Mouse (Mus musculus) inflammation-experienced regulatory T-cells, adult 6 months (primary cell): ENCODE data around the gene Xlr5a. TPM values are rescaled to one million over a fixed set of nuclear protein-coding genes. Genes with fewer than 3 reads are reported as not detected.
"Not testable (repeated sequence)": the region's sequence is repeated elsewhere in the genome, so short reads cannot be mapped to it uniquely, and the experiment has no call there.

Experiments used
- ATAC-seq: one replicate; pipeline ENCODE4 v1.8.0; 2017
- polyA plus RNA-seq, 3 experiments: library from polyadenylated mRNA; unstranded; fragments of 100-300 nt; shearing (Covaris generic); gene quantifications; one replicate each; pipeline ENCODE4 v1.2.1; 2017

Xlr5a gene
- under 1 TPM in 1 of 3 experiments, not detected in 2; 0.43 TPM for polyA plus RNA-seq

- ATAC-seq, result not testable (repeated sequence)
Measured at GRCm38 (mm10) chrX:73292876-73293275, at the start of gene Xlr5a, which contains the start of gene Xlr5c. Gene Xlr5a, minus strand, starts transcription at chrX:73292976. Gene Xlr5c, minus strand, starts transcription at chrX:73292976.

GRCm38 (mm10) chrX:73342483-73342895 is 49.7 kb upstream of the Xlr5a start, which contains the start of gene Zfp275:
Gene Zfp275, plus strand, starts transcription at chrX:73342621.
- ATAC-seq, result peak; percentile 83

- no peak for ATAC-seq
Measured at GRCm38 (mm10) chrX:73342068-73342467, 49.3 kb upstream of the Xlr5a start.

- no peak for ATAC-seq
Measured at GRCm38 (mm10) chrX:73341473-73341872, 48.7 kb upstream of the Xlr5a start.

- no peak for ATAC-seq
Measured at GRCm38 (mm10) chrX:73336740-73337139, 44.0 kb upstream of the Xlr5a start, which contains the start of gene Gm45015. Gene Gm45015, minus strand, starts transcription at chrX:73336840.

GRCm38 (mm10) chrX:73333548-73333947 is 40.8 kb upstream of the Xlr5a start:
- no peak for ATAC-seq

- ATAC-seq, result no peak
Measured at GRCm38 (mm10) chrX:73327215-73327614, 34.4 kb upstream of the Xlr5a start.

GRCm38 (mm10) chrX:73321029-73321428 is 28.3 kb upstream of the Xlr5a start:
- no peak for ATAC-seq

- no peak for ATAC-seq
Measured at GRCm38 (mm10) chrX:73312522-73312921, 19.7 kb upstream of the Xlr5a start.

GRCm38 (mm10) chrX:73295745-73296144 is 3.0 kb upstream of the Xlr5a start:
- ATAC-seq, result not testable (repeated sequence)

- ATAC-seq, result not testable (repeated sequence)
Measured at GRCm38 (mm10) chrX:73265270-73265669, 27.5 kb downstream of the Xlr5a start, which contains the start of gene Xlr3c. Gene Xlr3c, minus strand, starts transcription at chrX:73265390.

GRCm38 (mm10) chrX:73262428-73262827 is 30.3 kb downstream of the Xlr5a start:
- ATAC-seq, result not testable (repeated sequence)

- peak; percentile 50 for ATAC-seq
Measured at GRCm38 (mm10) chrX:73242821-73243325, 49.9 kb downstream of the Xlr5a start, which contains the start of gene Xlr4c. Gene Xlr4c, minus strand, starts transcription at chrX:73243130.

GRCm38 (mm10) chrX:73229288-73229687 is 63.5 kb downstream of the Xlr5a start:
- ATAC-seq, result no peak

- peak; percentile 30 for ATAC-seq
Measured at GRCm38 (mm10) chrX:73228606-73229214, 64.1 kb downstream of the Xlr5a start.

- peak; percentile 85 for ATAC-seq
Measured at GRCm38 (mm10) chrX:73227914-73228605, 64.7 kb downstream of the Xlr5a start, which contains the start of gene F8a. Gene F8a, plus strand, starts transcription at chrX:73228291.

GRCm38 (mm10) chrX:73225365-73225764 is 67.4 kb downstream of the Xlr5a start:
- ATAC-seq, result no peak

- peak; percentile 78 for ATAC-seq
Measured at GRCm38 (mm10) chrX:73213819-73214564, 78.8 kb downstream of the Xlr5a start, which contains the start of gene Xlr4b. Gene Xlr4b, plus strand, starts transcription at chrX:73214333.

- ATAC-seq, result not testable (repeated sequence)
Measured at GRCm38 (mm10) chrX:73191934-73192333, 100.8 kb downstream of the Xlr5a start, which contains the start of gene Xlr3b. Gene Xlr3b, plus strand, starts transcription at chrX:73192207.

- ATAC-seq, result not testable (repeated sequence)
Measured at GRCm38 (mm10) chrX:73176889-73177288, 115.9 kb downstream of the Xlr5a start, which contains the start of gene Spin2d. Gene Spin2d, minus strand, starts transcription at chrX:73176989.

- ATAC-seq, result not testable (repeated sequence)
Measured at GRCm38 (mm10) chrX:73149350-73149749, 143.4 kb downstream of the Xlr5a start, which contains the start of gene DXBay18. Gene DXBay18, minus strand, starts transcription at chrX:73149450.

GRCm38 (mm10) chrX:73148496-73148895 is 144.3 kb downstream of the Xlr5a start, which contains the start of gene Xlr5b:
Gene Xlr5b, plus strand, starts transcription at chrX:73148796.
- not testable (repeated sequence) for ATAC-seq
